Mouse (Mus musculus) urinary bladder, postnatal 4 days (tissue): ENCODE results near the gene Fibcd1.

ENCODE experiments used
- DNase-seq, 2 experiments: peaks; one replicate each; pipeline ENCODE4 v3.0.0; 2021 to 2022; ENCODE audit warnings: low spot score in 2 of 2

Gene Fibcd1

GRCm38 (mm10) chr2:31811086-31811958 is 34.5 kb downstream of the Fibcd1 start:
- no peak for DNase-seq

- DNase-seq: no peak
These were observed 35.4 kb downstream of the Fibcd1 start, which contains the start of gene Qrfp for GRCm38 (mm10) chr2:31810444-31810843. Gene Qrfp (minus strand): TSS chr2:31810580.

- no peak for DNase-seq
These were observed 36.5 kb downstream of the Fibcd1 start for GRCm38 (mm10) chr2:31809358-31809740.

- no peak for DNase-seq
These were observed 37.1 kb downstream of the Fibcd1 start for GRCm38 (mm10) chr2:31808410-31809357.

GRCm38 (mm10) chr2:31806639-31807382 is 39.0 kb downstream of the Fibcd1 start:
- DNase-seq: no peak

GRCm38 (mm10) chr2:31803480-31803879 is 42.3 kb downstream of the Fibcd1 start:
- DNase-seq: no peak

GRCm38 (mm10) chr2:31802811-31803210 is 43.0 kb downstream of the Fibcd1 start:
- DNase-seq: no peak

GRCm38 (mm10) chr2:31801416-31801815 is 44.4 kb downstream of the Fibcd1 start:
- no peak for DNase-seq

- no peak for DNase-seq
These were observed 48.9 kb downstream of the Fibcd1 start for GRCm38 (mm10) chr2:31796943-31797342.

GRCm38 (mm10) chr2:31792611-31793010 is 53.2 kb downstream of the Fibcd1 start:
- no peak for DNase-seq

- no peak for DNase-seq
These were observed 54.5 kb downstream of the Fibcd1 start for GRCm38 (mm10) chr2:31791260-31791659.

GRCm38 (mm10) chr2:31790728-31791251 is 55.0 kb downstream of the Fibcd1 start:
- no peak for DNase-seq

- DNase-seq: no peak
These were observed 56.6 kb downstream of the Fibcd1 start for GRCm38 (mm10) chr2:31789215-31789614.

- DNase-seq: no peak
These were observed 57.6 kb downstream of the Fibcd1 start for GRCm38 (mm10) chr2:31788227-31788626.

- peak; percentile 56 to 85 for DNase-seq
These were observed 58.8 kb downstream of the Fibcd1 start for GRCm38 (mm10) chr2:31787029-31787428.

- DNase-seq: peak; percentile 58 to 72
These were observed 60.7 kb downstream of the Fibcd1 start for GRCm38 (mm10) chr2:31785074-31785473.

GRCm38 (mm10) chr2:31782958-31783602 is 62.7 kb downstream of the Fibcd1 start:
- no peak for DNase-seq

GRCm38 (mm10) chr2:31779258-31779657 is 66.5 kb downstream of the Fibcd1 start:
- DNase-seq: no peak

GRCm38 (mm10) chr2:31776479-31776878 is 69.3 kb downstream of the Fibcd1 start:
- no peak for DNase-seq

- peak; percentile 50 to 68 for DNase-seq
These were observed 74.9 kb downstream of the Fibcd1 start for GRCm38 (mm10) chr2:31770781-31771441.
